Mouse (Mus musculus) stomach, embryonic 16.5 days (tissue): ENCODE results near the gene Col20a1. TPM values are rescaled to one million over a fixed set of nuclear protein-coding genes. Genes with fewer than 3 reads are reported as not detected.

Experiments used
- ATAC-seq: fragments of 200-750 bp; cut with Nextera tagmentation; 2 replicates; pipeline ENCODE4 v1.8.0; 2017; ENCODE audit warnings: moderate number of reproducible peaks, moderate TSS enrichment; ENCODE audit not compliant: insufficient read depth, low FRiP score
- H3K27ac ChIP-seq: fragments of 300-500 bp; sonication (generic); 2 replicates; pipeline ENCODE4 v1.5.1; 2014; ENCODE audit warnings: low read length
- H3K27me3 ChIP-seq: fragments of 300-500 bp; sonication (generic); 2 replicates; pipeline ENCODE4 v1.6.1; 2014; ENCODE audit warnings: low read length, control low read depth, mixed read lengths; ENCODE audit not compliant: control insufficient read depth, insufficient read depth
- H3K36me3 ChIP-seq: fragments of 300-500 bp; sonication (generic); 2 replicates; pipeline ENCODE4 v1.6.1; 2014; ENCODE audit warnings: low read length; ENCODE audit not compliant: control insufficient read depth, insufficient read depth
- H3K4me1 ChIP-seq: fragments of 300-500 bp; sonication (generic); 2 replicates; pipeline ENCODE4 v1.6.1; 2014; ENCODE audit warnings: low read length, control low read depth, mixed read lengths; ENCODE audit not compliant: control insufficient read depth, insufficient read depth
- H3K4me2 ChIP-seq: fragments of 300-500 bp; sonication (generic); 2 replicates; pipeline ENCODE4 v1.6.1; 2014; ENCODE audit warnings: low read depth, low read length, mixed read lengths
- H3K4me3 ChIP-seq: fragments of 300-500 bp; sonication (generic); replicated peaks from 2 replicates; pipeline ENCODE4 v1.5.1; 2014; ENCODE audit warnings: mild to moderate bottlenecking, low read length
- H3K9ac ChIP-seq: fragments of 300-500 bp; sonication (generic); 2 replicates; pipeline ENCODE4 v1.6.1; 2014; ENCODE audit warnings: low read length
- H3K9me3 ChIP-seq: fragments of 300-500 bp; sonication (generic); replicated peaks from 2 replicates; pipeline ENCODE4 v1.6.1; 2016; ENCODE audit warnings: low read length, control low read depth; ENCODE audit not compliant: control insufficient read depth
- WGBS: fragments of 180-500 bp; shearing (Covaris S2); extraction: QIAGEN DNeasy Blood & Tissue Kit; methylation state at CpG from one replicate; pipeline ENCODE4 v1.1.7; 2014; 5-methylcytosine and 5-hydroxymethylcytosine counted together
- polyA plus RNA-seq: library from polyadenylated mRNA; unstranded; fragments of >200 nt; fragmentation: Nextera tagmentation; extraction: Ambion mirVana; gene quantifications from 2 replicates; pipeline ENCODE4 v1.2.1, GENCODE M21; 2015

Gene Col20a1
- polyA plus RNA-seq, 1 experiment from 2014 or later = 0.94 TPM

DNA sequence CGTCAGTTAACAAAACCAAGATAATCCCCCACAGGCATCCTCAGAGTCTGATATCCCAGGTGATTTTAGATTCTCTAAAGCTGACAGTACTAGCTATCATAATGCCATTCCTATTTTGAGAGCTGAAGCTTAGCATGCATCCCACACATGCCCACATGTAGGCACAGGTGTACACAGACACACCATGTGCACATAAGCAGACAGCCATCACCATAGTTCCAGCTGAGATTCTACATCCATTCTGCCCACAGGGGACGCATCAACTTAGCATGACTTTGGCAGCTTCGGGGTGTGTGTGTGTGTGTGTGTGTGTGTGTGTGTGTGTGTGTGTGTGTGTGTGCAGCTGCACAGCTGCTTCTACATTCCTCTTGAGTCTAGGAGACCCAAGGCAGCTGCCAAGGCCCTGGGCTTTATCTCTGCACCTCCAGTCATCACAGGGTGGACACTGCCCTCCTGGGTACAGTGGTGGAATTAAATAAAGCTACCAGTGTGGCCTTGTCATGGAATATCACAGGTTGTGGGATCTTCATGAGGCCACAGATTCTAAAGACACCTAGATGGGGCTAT lies 2.1 kb downstream of the Col20a1 start:
- H3K9me3 ChIP-seq = no peaks in the 10 kb centered on the region
- peaks cover 5% of the 10 kb centered on the region; the same call in 1 of the 2 replicates for H3K4me1 ChIP-seq
- H3K27ac ChIP-seq = no peak overlapping the region
- no peaks in the 10 kb centered on the region for H3K36me3 ChIP-seq
- H3K9ac ChIP-seq = no peak overlapping the region
- H3K4me3 ChIP-seq = no peak overlapping the region
- 54% methylated on average over 3 of the region's 3 CpGs for WGBS
- ATAC-seq = no peak
- H3K4me2 ChIP-seq = no peak overlapping the region
- H3K27me3 ChIP-seq = no peaks in the 10 kb centered on the region

DNA sequence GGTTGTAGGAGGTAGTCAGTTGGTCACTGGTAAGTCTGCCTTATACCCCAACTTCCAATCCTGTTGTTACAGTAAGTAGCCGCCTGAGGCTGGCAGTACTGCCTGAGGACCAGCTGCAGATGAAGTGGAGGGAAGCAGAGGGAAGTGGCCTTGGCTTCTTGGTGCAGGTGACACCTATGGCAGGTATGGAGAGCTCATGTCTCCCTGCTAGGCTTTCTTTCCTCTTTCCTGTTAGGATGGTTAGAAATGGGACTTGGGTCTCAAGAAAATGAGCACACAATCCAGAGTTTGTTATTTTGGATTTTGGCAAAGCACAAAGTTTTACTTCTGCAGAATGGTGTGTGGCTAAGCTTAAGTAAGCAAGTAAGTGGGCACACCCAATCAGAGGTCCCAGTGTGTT lies 2.6 kb downstream of the Col20a1 start:
- no peak overlapping the region for H3K4me2 ChIP-seq
- H3K36me3 ChIP-seq = no peaks in the 10 kb centered on the region
- no peak overlapping the region for H3K4me3 ChIP-seq
- H3K27me3 ChIP-seq = no peaks in the 10 kb centered on the region
- H3K27ac ChIP-seq = no peak overlapping the region
- peaks cover 5% of the 10 kb centered on the region; the same call in 1 of the 2 replicates for H3K4me1 ChIP-seq
- WGBS = 75% methylated on average over 1 of the region's 1 CpGs
- no peaks in the 10 kb centered on the region for H3K9me3 ChIP-seq
- no peak for ATAC-seq
- no peak overlapping the region for H3K9ac ChIP-seq

DNA sequence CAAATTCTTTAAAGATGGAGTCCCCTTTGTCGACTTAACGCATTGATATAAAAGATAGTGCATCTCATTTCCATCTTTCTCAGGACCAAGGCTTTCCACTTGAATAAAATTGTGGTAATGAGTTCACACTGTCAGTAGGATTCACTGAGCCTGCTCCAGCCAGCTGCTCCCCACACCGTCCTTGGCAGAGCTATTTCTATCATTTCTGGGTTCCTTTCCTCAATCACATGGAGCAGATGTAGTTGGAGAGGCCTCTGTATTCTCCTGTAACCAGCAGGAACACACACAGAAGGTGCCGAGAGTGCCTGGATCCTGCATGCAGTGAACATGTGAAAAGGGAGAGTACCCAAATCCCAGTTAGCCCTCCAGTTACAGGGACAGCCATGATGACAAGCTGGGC lies 4.0 kb downstream of the Col20a1 start:
- no peak overlapping the region for H3K4me2 ChIP-seq
- no peak for ATAC-seq
- no peak overlapping the region for H3K9ac ChIP-seq
- H3K4me3 ChIP-seq = no peak overlapping the region
- H3K9me3 ChIP-seq = no peaks in the 10 kb centered on the region
- H3K27me3 ChIP-seq = no peaks in the 10 kb centered on the region
- 70% methylated on average over 4 of the region's 4 CpGs for WGBS
- peaks cover 5% of the 10 kb centered on the region; the same call in 1 of the 2 replicates for H3K4me1 ChIP-seq
- H3K36me3 ChIP-seq = no peaks in the 10 kb centered on the region
- no peak overlapping the region for H3K27ac ChIP-seq

DNA sequence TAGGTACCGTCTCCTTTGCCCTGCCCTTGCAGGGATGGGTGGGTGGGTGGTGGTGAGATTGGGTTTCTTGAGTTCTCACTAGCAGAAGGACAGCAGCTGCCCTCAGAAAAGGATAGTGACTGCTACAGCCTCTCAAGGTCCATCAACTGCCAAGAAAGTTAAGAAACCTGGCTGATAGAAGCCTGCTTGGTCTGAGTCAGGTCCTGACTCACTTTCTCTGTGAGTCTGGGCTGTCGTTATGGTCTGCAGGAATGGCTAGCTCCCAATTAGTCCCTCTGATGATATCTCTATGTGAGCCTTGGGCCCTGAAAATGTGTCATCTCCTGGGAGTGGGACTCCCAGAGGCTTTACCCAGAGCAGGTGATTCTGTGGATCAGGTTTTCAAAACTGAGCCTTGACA lies 8.0 kb downstream of the Col20a1 start:
- ATAC-seq = no peak
- no peaks in the 10 kb centered on the region for H3K27me3 ChIP-seq
- no peak overlapping the region for H3K4me3 ChIP-seq
- no peaks in the 10 kb centered on the region for H3K9me3 ChIP-seq
- no peak overlapping the region for H3K9ac ChIP-seq
- H3K4me2 ChIP-seq = no peak overlapping the region
- no peaks in the 10 kb centered on the region for H3K36me3 ChIP-seq
- no peaks in the 10 kb centered on the region for H3K4me1 ChIP-seq
- WGBS = 73% methylated on average over 2 of the region's 2 CpGs
- H3K27ac ChIP-seq = no peak overlapping the region

DNA sequence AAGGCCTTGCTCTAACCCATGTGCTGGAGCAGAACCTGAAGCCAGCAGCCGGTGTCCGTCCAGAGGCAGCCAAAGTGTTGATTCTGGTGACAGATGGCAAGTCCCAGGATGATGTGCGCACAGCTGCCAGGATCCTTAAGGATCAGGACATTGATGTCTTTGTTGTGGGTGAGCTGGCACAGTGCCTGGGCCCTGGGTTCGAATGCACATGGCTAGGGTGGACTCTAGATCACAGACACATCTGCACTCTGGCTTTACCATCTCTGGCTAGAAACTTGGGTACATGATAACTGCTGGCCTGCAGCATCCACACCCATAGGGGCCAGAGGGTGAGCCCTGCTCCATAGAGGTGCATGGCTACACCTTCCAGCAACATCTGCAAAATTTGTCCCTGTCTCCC lies 9.1 kb downstream of the Col20a1 start:
- Histone ChIP-seq H3K9ac (no peak overlapping the region), H3K27ac (no peak overlapping the region), H3K4me3 (no peak overlapping the region), H3K27me3 (no peaks in the 10 kb centered on the region), H3K4me2 (no peak overlapping the region), H3K36me3 (no peaks in the 10 kb centered on the region), H3K4me1 (no peaks in the 10 kb centered on the region), H3K9me3 (no peaks in the 10 kb centered on the region)
- WGBS = 79% methylated on average over 4 of the region's 4 CpGs
- ATAC-seq = no peak

DNA sequence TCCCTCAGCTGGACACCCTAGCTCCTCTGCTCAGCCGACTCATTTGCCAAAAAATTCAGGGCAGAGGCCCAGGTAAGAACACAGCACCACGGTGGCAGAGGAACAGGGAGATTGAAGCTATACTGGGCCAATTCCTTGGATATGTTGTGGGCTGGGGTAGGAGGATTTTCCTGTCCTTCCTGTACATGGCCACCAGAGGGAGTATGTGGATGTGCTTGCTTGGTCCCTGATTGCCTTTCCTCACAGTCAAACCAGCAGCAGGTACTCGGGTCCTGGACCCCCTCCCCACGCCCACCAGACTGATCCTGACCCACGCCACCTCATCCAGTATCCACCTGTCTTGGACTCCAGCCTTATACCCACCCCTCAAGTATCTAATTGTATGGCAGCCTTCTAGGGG lies 10.1 kb downstream of the Col20a1 start:
- ATAC-seq = peak; percentile 38; the same call in 1 of the 2 replicates
- no peaks in the 10 kb centered on the region for H3K4me1 ChIP-seq
- H3K36me3 ChIP-seq = no peaks in the 10 kb centered on the region
- H3K4me2 ChIP-seq = no peak overlapping the region
- WGBS = 11% methylated on average over 5 of the region's 5 CpGs
- no peak overlapping the region for H3K9ac ChIP-seq
- no peaks in the 10 kb centered on the region for H3K27me3 ChIP-seq
- H3K9me3 ChIP-seq = no peaks in the 10 kb centered on the region
- no peak overlapping the region for H3K4me3 ChIP-seq
- no peak overlapping the region for H3K27ac ChIP-seq

DNA sequence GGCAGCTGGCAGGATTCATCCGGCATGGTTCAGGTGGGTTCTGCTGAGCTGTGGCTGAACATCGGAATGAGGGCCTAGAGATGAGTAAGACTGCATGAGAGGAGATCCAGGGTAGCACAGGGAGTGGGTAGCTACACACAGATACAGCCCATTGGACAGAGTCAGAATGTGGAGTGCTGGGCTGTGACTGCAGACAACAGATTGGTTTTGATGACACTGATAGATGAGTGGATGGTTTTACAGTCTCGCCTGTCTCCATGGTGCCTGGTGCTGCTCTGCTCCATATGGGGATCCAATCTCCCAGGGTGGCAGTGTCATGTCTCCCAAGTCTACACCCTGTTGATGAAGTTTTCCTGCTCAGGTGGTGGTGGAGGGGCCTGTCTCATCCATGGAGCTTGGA lies 10.6 kb downstream of the Col20a1 start:
- no peak overlapping the region for H3K9ac ChIP-seq
- no peaks in the 10 kb centered on the region for H3K27me3 ChIP-seq
- H3K27ac ChIP-seq = no peak overlapping the region
- no peak overlapping the region for H3K4me3 ChIP-seq
- no peak overlapping the region for H3K4me2 ChIP-seq
- H3K4me1 ChIP-seq = no peaks in the 10 kb centered on the region
- H3K9me3 ChIP-seq = no peaks in the 10 kb centered on the region
- no peak for ATAC-seq
- no peaks in the 10 kb centered on the region for H3K36me3 ChIP-seq
- WGBS = 75% methylated on average over 3 of the region's 3 CpGs

DNA sequence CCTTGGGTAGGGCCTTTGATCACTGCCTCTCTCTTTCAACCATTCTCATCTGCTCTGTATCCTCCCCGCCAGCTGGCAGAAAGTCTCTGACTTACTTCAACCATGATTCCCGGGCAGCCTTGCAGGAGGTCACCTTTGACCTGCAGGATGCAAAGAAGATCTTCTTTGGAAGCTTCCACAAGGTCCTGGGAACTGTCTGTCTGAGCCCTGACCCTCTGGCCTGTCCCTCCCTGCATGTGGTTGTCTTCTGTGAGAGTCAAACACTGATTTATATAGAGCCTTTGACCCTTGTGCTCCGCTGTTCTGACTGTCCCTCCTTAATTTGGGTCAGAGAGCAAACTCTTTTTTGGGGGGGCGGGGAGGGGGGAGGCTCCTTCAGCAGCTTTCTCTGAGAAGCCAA lies 20.7 kb downstream of the Col20a1 start:
- WGBS = 58% methylated on average over 4 of the region's 4 CpGs
- Histone ChIP-seq H3K4me3 (no peak overlapping the region), H3K27me3 (no peaks in the 10 kb centered on the region), H3K27ac (no peak overlapping the region), H3K9me3 (no peaks in the 10 kb centered on the region), H3K4me1 (no peaks in the 10 kb centered on the region), H3K36me3 (no peaks in the 10 kb centered on the region), H3K4me2 (no peak overlapping the region), H3K9ac (no peak overlapping the region)
- no peak for ATAC-seq

DNA sequence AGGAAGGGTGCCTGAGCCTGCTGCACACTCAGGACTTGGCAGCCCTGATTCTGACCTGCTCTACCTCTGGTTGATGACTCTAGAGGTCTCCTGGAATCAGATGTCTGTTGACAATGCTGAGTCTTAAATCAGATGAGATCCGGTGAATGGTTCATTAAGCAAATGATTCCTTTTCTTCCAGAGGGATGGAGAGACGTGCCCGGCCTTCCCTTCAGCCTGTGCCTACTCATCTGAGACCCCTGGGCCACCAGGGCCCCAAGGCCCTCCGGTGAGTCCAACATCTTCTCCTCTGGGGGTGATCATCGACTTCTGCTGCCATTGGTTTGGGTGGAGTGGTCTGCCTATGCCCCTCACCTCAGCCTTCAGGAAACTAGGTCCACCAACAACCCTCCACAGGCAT lies 22.0 kb downstream of the Col20a1 start:
- no peak overlapping the region for H3K27ac ChIP-seq
- H3K4me2 ChIP-seq = no peak overlapping the region
- ATAC-seq = no peak
- no peaks in the 10 kb centered on the region for H3K36me3 ChIP-seq
- H3K4me1 ChIP-seq = no peaks in the 10 kb centered on the region
- no peak overlapping the region for H3K9ac ChIP-seq
- 83% methylated on average over 5 of the region's 5 CpGs for WGBS
- H3K4me3 ChIP-seq = no peak overlapping the region
- no peaks in the 10 kb centered on the region for H3K9me3 ChIP-seq
- no peaks in the 10 kb centered on the region for H3K27me3 ChIP-seq
